Mouse (Mus musculus): ENCODE results near the gene Ank3. TPM values are rescaled to one million over a fixed set of nuclear protein-coding genes. Genes with fewer than 3 reads are reported as not detected.

The Ank3 gene
- total RNA-seq, 2 experiments from 2014 or later, result 67.9 to 68.1 TPM

DNA sequence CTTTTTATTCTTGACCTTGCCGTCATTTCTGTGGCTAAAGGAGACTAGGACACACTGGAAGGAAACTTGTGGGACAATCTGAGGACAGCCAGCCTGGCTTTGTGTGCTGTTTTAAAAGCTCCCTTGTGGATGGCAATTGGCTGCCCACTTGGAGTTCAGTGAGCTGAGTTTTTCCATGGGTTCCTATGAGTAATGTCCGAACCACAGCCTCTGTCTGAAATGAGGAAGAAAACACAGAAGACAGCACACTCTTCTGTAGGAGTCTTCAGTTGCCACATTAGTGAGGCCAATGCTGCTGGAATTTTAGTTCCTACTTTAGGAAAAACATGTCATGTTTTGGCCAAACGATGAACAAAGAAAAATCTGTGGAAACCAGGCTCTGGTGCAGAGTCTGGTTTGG is 380.7 kb downstream of the Ank3 start:
- DNase-seq, result no peak

DNA sequence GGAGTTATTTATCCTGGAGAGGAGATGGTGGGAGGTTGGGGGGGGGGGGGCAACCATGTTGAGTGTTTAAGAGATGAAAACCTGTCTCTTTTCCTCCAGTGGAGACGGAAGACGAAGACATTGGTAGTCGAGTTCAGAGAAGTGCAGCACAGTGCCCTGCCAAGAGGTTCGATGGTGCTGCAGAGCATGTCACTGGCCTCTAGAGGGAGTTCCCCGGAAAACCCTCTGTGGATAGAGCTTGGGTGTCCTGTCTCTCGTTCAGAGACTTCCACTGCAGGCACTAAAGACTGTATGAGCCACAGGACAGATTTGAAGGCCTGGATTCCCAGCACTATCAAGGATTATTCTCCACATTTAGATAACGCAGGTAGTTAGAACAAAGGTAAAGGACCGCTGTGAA is 382.9 kb downstream of the Ank3 start:
- peak; percentile 61 to 74 for DNase-seq

DNA sequence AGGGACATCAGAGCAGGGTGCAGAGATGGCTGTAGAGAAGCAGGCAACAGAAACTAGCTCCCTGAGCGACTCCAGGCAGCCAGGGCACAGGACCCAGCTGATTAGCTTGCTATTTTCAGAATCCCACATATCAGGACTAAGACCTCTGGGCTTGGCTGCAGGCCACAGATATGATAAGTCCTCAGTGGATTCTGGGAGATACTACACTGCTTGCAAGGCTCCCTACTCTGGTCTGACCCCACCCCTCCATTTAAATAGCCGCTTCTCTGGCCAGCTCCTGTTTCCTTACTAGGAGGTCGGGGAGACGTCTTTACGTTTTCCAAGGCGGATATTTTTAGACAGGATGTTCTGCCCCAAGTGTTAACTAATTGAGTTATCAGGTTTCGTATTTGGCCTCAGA is 386.7 kb downstream of the Ank3 start:
- peak; percentile 65 to 68 for DNase-seq

DNA sequence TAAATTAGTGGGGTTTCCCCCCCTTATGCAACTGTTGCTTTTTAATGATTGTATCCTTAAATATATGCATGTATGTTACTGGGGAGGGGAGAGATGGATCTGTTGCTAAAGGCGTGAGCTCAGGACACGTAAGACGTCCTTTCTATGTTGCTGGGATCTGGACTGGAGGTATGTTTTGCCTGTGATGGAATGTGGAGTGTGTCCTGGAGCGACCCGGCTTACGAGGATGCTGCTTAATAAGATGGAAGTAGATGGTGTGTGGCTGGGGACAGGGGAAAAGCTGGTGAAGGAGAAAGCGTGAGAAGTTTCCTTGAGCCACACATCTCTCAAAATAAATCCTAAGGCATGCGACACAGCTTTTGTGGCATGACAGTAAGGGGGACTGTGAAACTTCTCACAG is 387.1 kb downstream of the Ank3 start:
- peak in 1 of 2 experiments; percentile 32 for DNase-seq

DNA sequence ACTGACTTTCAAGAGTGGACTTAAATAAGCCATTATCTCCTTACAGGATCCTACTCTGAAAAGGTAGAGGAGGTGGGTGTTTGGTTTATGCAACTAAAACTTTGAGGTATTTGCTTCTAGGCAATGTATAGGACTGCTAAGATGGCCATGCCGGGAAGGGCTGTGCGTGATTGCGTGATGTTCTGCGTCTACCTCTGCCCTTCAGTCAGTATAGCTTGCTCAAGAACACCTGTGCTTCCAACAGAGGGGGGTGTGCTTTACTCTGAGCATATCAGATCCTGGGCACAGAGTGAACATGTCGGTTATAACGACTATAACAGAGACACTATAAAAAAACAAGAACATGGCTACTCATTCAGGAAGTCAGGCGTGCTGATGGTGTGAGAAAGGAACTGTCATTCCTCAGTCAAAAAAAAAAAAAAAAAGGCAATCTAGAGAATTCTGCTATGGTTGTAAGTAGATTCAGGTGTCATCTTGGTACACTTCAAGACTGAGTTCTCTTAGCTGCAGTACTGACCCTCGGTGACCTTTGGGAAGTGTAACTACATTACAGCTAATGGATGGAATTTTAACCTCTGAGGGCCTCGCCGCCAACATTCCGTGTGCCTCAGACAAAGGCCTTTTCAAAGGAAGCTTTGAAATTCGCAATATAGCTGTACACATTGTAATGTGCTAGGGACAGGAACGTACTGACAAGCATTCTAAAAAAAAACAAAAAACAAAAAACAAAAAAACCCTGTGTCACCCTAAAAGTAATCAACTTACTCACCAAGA is 387.8 kb downstream of the Ank3 start:
- DNase-seq, result no peak

DNA sequence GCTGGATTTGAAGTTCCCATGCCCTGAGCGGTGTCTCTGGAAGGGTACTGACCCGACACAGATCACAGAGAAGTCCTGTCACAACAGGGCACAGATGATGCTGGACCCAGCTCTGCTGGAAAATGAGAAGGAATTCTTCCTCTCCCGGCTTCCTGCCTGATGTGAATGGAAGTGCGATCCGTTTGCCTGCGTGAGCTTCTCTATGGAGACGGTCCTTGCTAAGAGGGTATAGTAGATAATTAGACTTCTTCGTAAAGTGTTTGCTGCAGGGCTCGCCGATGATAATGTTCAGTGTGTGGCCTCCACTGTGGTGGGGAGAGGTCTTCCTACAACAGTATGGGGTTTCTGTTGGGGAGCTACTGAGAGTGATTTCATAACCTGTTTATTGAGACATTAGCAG is 388.8 kb downstream of the Ank3 start:
- peak; percentile 4 to 47 for DNase-seq

DNA sequence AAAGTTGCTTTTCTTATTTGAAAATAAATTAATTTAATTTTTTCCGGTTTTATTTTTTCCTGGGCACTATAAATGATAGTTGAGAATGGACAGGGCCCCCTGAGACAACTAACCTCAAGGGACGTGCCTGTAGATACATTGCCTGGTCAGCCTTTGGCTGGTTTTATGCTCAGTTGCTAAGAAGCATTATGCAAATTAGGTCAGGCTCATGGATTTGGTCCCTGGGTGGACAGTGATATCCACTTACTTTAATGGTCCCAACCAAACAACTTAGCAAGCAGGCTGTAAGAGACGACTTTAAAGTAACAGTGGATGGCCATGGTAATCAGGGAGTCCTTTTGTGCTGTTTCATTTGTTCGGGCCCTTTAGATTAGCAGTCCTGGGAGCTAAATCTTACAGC is 392.0 kb downstream of the Ank3 start:
- DNase-seq, result no peak

DNA sequence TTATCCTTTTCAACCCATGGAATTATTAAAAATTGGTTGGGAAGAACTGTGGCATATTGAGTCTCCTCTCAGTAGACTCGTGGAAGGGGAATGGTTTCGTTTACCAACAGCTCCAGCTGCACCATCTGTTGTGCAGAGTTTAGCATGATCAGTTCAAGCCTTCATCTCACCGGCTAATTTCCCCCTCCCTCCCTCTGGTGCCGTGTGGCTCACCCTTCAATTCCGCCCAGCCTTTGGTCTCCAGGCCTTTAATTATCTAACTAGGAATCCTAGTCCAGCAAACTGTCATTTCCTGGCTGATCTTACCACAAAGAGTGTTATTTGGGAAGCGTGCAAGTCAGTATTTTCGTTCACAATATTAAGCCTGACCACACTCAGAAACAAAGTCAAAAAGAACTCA is 393.4 kb downstream of the Ank3 start:
- no peak for DNase-seq

DNA sequence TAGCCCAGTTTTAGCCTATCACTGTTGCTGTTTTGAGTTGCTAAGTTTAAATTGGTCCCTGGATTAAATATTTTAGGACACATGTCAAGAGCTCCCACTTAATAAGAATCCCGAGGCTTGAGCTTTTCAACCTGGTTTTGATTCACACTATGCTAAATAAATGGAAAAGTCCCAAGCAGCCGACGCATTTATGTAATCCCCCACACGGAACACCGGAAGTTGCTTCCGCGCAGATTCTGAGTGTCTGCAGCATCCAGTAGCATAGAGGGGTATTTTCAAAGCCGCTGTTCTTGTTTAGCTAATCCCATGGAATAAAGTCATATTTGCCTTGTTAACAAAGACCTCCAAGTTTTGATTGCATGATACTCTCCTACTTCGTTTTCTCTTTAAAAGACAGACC is 393.8 kb downstream of the Ank3 start:
- DNase-seq, result peak; percentile 18 to 22

DNA sequence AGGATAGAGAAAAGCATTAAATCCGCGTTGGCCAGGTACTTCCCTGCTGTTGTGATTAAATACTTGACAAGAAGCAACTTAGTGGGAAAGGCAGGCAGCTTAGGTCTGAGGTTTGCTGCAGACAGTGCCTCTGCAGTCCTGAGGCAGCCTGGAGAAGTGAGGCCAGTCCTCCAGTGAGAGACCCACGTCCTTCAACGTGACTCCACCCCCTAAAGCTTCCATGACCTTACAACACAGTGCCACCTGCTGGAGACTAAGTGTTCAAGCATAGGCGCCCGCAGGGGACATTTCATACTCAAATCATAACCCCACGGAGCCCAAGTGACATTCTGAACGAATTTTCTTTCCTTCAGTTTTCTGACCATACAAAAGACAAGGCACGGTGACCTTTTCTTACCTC is 394.5 kb downstream of the Ank3 start:
- peak; percentile 72 to 75 for DNase-seq

DNA sequence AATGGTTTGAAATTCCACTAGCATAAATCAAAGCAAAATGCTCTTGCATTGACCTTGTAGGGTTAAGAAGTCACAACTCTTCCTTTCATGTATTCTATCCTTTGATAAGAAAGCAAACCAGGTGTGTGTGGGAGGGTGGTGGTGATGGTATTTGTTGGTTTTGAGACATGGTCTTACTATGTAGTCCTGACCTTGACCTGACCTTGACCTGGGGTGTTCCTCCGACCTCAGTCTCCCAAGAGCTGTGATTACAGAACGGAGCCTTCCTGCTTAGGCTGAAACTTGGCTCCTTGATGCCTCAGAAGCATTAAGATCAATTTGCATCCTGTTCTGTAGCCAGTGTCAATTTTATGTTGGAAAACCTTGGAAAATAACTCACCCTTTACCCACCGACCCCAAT is 397.1 kb downstream of the Ank3 start:
- no peak for DNase-seq

DNA sequence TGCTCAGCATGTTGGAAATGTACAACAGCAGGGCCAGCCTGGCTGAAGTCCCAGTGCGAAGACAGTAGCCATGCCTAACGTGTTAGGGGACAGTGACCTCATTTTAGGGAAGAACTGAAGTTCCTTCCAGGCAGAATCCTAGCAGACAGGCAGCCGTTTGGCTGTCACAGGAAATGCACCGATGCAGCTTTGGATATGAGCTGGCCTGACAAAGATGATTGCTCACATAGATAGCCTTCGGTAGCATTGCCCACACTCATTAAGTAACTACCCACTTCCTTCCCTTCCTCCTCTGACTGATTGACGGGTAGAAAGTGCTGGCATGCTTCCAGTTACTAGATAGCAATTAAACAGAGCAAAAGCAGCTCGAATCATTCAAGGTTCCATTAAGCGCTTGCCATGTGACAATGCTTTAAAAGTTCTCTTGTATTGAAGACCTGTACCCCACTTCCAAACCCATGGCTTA is 397.9 kb downstream of the Ank3 start:
- no peak for DNase-seq

DNA sequence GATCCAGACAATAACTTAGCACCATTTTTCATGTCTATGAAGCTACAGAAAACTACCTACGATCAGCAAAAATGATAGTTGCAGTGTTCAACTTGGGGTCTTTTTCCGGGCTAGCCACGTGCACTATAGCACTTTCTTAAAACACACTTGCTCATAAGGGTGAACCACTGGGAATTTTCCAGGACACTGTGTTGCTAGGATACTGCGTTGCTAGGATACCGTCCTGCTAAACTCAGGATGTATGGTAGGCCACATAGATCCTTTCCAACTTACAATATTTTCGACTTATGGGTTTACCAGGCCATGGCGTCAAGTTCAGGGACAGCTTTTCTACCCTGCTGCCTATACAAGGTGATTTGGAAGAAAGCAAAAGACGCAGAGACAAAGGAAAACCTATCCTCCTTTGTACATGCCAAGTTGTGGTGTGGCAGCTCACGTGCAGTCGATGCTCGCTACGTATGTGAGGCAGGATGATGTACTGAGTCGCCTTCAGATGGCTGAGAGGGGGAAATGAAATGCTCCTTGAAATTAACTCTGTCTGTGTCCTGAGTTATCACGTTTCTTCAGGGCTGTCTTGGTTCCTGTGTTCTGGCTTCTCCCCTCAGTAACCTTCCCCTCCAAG is 404.7 kb downstream of the Ank3 start:
- no peak for DNase-seq

DNA sequence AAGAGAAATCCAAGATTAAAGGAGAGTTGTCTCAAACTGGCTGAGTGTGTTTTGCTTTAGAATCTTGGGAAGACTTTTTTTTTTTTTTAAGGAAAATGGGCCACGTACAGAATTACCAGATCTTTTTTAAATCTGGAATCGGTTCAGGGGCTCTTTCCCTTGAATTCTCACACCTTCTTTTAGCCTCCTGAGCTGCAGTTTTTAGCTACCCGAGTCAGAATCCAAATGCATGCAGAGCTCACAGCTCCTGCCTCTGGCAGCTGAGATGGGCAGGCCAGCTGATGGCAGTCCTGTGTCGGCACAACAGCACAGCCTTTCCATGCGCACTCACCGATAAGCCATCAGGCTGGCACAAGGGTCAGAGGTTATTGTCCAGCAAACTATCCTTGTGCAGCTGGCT is 406.0 kb downstream of the Ank3 start:
- DNase-seq, result no peak

DNA sequence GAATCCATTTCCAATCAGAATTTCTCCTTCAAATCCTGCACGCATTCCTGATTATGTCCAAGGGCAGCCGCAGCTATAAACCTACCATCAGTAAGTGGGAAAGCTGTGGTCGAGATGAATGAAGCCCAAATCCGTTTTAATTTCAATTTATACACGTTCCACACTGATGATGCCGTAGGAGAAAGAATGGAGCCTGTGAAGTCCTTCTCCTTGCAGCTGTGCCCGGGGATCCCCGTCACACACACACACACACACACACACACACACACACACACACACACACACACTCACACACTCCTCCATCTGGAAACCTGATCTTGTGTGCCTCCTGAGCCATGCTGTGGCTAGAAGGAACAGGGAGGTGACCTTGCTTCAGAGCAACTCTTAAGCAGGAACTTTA is 412.2 kb downstream of the Ank3 start:
- no peak for DNase-seq

DNA sequence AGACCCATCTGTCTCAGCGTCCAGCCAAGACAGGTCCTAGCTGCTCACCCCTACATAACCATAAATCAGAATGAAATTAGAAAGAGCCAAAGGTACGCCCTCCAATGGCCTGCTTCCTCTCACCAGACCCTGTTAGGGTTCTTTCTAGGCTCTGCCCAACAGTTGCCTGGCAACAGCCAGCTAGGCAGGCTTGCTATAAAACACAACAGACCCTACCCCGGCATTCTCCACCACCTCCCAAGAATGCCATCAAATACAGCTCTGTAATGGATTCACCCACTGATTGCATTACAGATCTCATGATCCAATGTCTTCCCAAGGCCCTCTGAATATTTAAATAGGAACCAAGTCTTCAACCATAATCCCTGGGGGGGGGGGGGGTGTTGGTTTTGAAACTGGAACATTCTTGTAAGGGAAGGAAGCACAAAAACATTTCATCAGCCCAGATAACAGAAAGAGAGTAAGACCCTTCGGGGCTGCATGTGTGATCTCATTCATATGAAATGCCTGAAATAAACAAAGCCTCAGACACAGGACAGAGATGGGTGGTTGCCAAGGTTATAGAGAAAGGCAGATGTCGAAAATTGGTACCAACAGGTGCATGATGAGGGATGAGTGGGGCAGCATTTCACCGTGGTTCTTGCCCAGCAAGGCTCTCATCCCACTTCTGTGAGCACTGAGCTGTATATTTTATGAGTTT is 415.4 kb downstream of the Ank3 start:
- DNase-seq, result no peak

DNA sequence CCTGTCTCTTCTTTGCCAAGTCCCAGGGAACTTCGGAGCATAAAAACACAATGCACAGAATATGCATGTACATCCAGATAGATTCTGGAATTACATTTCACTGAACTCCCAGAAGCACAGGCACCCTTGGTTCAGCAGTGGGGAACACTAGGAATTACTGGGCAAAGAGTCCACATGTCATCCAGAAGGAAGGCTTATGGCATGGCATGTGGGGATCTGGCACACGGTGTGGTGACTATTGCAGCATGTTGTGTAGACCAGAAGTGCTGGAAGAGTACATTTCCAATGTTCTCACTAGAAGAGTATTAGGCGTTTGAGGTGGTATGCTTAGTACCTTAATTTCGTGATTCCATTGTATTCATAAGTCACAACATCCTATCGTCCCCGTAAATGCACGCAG is 422.7 kb downstream of the Ank3 start:
- no peak for DNase-seq

DNA sequence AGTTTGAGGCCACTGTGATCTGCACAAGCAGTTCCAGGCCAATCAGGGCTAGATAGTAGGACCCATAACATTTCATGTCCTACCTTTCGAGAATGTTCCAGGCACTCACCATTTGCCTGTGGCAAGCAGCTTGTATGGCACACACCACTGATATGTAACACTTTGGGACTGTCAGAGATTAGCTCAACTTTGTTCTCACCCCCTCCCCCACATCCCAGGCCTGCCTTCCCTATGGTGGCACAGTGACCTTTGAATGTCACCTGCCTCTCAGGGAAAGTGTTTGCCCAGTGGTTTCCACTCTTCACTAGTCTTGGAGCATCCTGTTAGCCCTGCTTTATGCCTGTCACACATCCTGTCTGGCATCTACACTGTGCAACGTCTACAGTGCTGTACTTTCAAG is 430.2 kb downstream of the Ank3 start:
- peak in 1 of 2 experiments; percentile 11 for DNase-seq

DNA sequence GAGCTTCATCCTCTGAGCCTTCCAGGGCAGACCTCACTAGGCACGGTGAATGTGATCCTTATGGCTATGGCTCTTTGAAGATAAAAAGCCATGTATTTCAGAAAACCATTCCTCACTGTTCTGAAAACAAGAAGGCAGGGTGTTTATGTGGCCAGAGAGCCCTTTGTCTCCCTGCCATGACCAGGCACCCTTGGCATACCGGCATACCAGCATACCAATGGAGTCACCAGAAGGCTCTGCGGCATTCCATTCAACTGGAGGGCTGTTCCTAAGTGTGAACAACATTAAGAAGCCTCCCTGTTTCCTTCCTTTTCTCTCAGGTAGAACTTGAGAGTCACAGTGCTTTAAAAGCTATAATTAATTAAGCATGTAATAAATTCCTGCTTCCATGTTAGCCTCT is 430.7 kb downstream of the Ank3 start:
- DNase-seq, result no peak

DNA sequence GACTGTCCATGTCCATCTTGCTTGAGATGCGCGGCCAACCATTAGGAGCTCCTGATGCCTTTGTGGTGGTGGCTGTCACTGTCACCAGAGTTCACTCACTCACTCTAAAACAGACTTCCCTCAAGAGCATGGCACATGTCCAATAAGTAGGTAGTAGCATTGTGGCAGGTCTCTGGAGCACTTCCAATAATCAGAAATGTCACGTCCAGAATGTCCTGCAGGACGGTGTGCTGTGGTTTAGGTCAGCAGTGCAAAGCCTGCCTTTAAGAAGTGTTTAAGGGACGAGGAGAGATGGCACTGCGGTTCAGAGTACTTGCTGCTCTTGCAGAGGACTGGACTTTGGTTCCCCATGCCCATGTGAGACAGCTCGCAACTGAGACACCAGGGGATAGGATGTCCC is 433.0 kb downstream of the Ank3 start:
- DNase-seq, result no peak

DNA sequence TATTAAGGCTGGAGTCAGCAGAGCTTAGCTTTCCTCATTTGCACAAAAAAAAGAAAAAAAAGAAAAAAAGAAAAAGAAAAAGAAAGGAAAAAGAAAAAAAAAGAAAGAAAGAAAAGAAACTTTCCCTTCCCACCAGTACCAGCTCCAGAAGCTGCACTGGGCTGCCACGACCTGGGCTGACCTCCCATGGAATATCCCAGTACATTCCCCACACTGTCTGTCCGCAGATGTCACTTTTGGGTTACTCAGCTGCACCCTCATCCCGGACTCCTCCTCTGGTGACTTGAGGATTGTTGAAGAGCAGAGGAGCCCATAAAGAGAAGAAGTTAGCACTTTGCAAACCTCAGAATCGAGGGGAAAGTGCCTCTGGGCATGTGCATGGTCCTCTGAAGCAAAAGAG is 433.7 kb downstream of the Ank3 start:
- no peak for DNase-seq

DNA sequence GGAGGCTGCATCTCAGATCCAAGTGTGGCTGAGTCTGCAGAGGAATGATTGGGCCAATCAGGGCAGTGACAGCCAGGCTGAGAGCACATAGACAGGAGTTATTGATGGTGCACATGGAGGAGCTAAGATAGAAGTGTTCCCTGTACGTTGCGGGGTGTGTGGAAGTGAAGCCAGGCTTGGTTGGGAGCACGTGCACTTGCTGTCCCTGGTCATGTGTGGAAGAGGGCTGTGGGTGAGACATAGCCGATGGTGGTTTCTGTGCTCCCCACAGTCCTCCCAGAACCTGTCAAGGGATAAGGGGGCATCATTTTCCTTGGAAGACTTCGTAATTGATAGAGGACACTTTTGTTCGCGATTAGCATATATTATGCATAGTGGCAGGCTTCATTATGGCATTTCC is 434.2 kb downstream of the Ank3 start:
- DNase-seq, result no peak

DNA sequence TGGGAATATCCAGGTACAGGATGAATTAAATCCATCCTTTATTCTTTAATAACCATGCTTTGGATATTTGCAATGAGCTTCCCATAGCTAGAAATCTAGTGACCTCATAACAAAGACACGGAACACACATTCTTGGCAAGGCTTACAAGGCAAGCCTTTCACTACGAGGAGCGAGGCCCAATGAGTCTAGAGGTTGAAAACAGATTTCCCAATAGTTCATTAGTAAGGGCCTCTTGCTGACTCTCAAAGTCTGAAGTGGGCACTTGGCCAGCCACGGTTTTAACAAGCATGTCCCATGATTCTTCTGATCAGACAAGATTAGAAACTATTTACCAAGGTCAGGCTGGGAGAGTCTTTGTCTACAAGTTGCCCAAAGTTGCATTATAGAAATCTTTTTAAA is 436.1 kb downstream of the Ank3 start:
- peak; percentile 47 to 63 for DNase-seq

Measured in heart, adult 18-20 months (tissue).